Mouse (Mus musculus): ENCODE data around the gene Uqcc2. TPM values are rescaled to one million over a fixed set of nuclear protein-coding genes. Genes with fewer than 3 reads are reported as not detected.

Uqcc2 gene
- polyA plus RNA-seq, 1 experiment: 1,028 TPM

DNA sequence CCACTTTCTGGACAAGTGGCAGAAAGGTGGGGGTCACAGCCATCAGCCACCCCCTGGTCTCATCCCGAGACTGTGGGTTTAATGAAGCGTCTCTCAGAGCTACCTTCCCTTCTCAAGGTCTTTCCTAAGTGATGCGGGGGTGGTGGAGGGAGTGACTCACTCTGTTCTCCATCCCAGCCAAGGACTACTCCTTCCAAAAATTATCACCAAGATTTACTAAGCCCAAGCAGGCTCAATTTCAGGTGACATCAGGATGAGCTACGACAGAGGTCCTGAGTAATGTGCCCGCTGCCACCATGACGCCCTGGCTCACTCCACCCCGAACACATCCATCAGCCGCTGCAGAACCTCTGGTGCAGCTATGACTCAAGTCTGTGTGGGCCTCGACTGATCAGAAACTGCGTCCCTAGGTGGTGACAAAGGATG lies 2.5 kb downstream of the Uqcc2 start:
- no peak overlapping the region for H3K4me3 ChIP-seq (ENCODE audit: control insufficient read depth, low read depth, low read length)
- H3K4me1 ChIP-seq (ENCODE audit: control insufficient read depth, insufficient read depth, low read length): peaks cover 18% of the 10 kb centered on the region
- no peak overlapping the region for H3K27ac ChIP-seq (ENCODE audit: control insufficient read depth, insufficient read depth, low read depth, low read length)
- H3K27me3 ChIP-seq (ENCODE audit: control insufficient read depth, insufficient read depth, low read length): no peaks in the 10 kb centered on the region
- no peaks in the 10 kb centered on the region for H3K36me3 ChIP-seq (ENCODE audit: control insufficient read depth, insufficient read depth, low read length)
- no peak for TF ChIP-seq CTCF (IDR thresholded peaks at IDR 0.05; ENCODE audit: control insufficient read depth, insufficient read depth, insufficient replicate concordance, low read depth, low read length)
- no peak for TF ChIP-seq POLR2A (IDR thresholded peaks at IDR 0.05; ENCODE audit: control insufficient read depth, low read depth, low read length)

- no peak overlapping the region for H3K27ac ChIP-seq (ENCODE audit: control insufficient read depth, insufficient read depth, low read depth, low read length)
- no peaks in the 10 kb centered on the region for H3K27me3 ChIP-seq (ENCODE audit: control insufficient read depth, insufficient read depth, low read length)
- H3K4me1 ChIP-seq (ENCODE audit: control insufficient read depth, insufficient read depth, low read length): peaks cover 18% of the 10 kb centered on the region
- TF ChIP-seq CTCF (IDR thresholded peaks at IDR 0.05; ENCODE audit: control insufficient read depth, insufficient read depth, insufficient replicate concordance, low read depth, low read length): no peak
- no peak for TF ChIP-seq POLR2A (IDR thresholded peaks at IDR 0.05; ENCODE audit: control insufficient read depth, low read depth, low read length)
- no peaks in the 10 kb centered on the region for H3K36me3 ChIP-seq (ENCODE audit: control insufficient read depth, insufficient read depth, low read length)
- H3K4me3 ChIP-seq (ENCODE audit: control insufficient read depth, low read depth, low read length): no peak overlapping the region
Observed at GRCm38 (mm10) chr17:27130246-27130645, 3.5 kb downstream of the Uqcc2 start.

- Histone ChIP-seq H3K4me1 (ENCODE audit: control insufficient read depth, insufficient read depth, low read length) (peaks cover 14% of the 10 kb centered on the region), H3K4me3 (ENCODE audit: control insufficient read depth, low read depth, low read length) (no peak overlapping the region), H3K27me3 (ENCODE audit: control insufficient read depth, insufficient read depth, low read length) (no peaks in the 10 kb centered on the region), H3K36me3 (ENCODE audit: control insufficient read depth, insufficient read depth, low read length) (no peaks in the 10 kb centered on the region), H3K27ac (ENCODE audit: control insufficient read depth, insufficient read depth, low read depth, low read length) (no peak overlapping the region)
- TF ChIP-seq POLR2A (IDR thresholded peaks at IDR 0.05; ENCODE audit: control insufficient read depth, low read depth, low read length) (no peak), CTCF (IDR thresholded peaks at IDR 0.05; ENCODE audit: control insufficient read depth, insufficient read depth, insufficient replicate concordance, low read depth, low read length) (no peak)
Observed at GRCm38 (mm10) chr17:27129819-27130218, 3.9 kb downstream of the Uqcc2 start.

GRCm38 (mm10) chr17:27129291-27129690 lies 4.4 kb downstream of the Uqcc2 start:
- Histone ChIP-seq H3K4me3 (ENCODE audit: control insufficient read depth, low read depth, low read length) (no peak overlapping the region), H3K36me3 (ENCODE audit: control insufficient read depth, insufficient read depth, low read length) (no peaks in the 10 kb centered on the region), H3K4me1 (ENCODE audit: control insufficient read depth, insufficient read depth, low read length) (peaks cover 12% of the 10 kb centered on the region), H3K27me3 (ENCODE audit: control insufficient read depth, insufficient read depth, low read length) (no peaks in the 10 kb centered on the region), H3K27ac (ENCODE audit: control insufficient read depth, insufficient read depth, low read depth, low read length) (no peak overlapping the region)
- TF ChIP-seq POLR2A (IDR thresholded peaks at IDR 0.05; ENCODE audit: control insufficient read depth, low read depth, low read length): no peak
- TF ChIP-seq CTCF (IDR thresholded peaks at IDR 0.05; ENCODE audit: control insufficient read depth, insufficient read depth, insufficient replicate concordance, low read depth, low read length): no peak

GRCm38 (mm10) chr17:27128189-27128588 lies 5.5 kb downstream of the Uqcc2 start:
- peaks cover 12% of the 10 kb centered on the region for H3K4me1 ChIP-seq (ENCODE audit: control insufficient read depth, insufficient read depth, low read length)
- H3K36me3 ChIP-seq (ENCODE audit: control insufficient read depth, insufficient read depth, low read length): no peaks in the 10 kb centered on the region
- H3K27me3 ChIP-seq (ENCODE audit: control insufficient read depth, insufficient read depth, low read length): no peaks in the 10 kb centered on the region
- no peak overlapping the region for H3K4me3 ChIP-seq (ENCODE audit: control insufficient read depth, low read depth, low read length)
- TF ChIP-seq CTCF (IDR thresholded peaks at IDR 0.05; ENCODE audit: control insufficient read depth, insufficient read depth, insufficient replicate concordance, low read depth, low read length): no peak
- TF ChIP-seq POLR2A (IDR thresholded peaks at IDR 0.05; ENCODE audit: control insufficient read depth, low read depth, low read length): no peak
- H3K27ac ChIP-seq (ENCODE audit: control insufficient read depth, insufficient read depth, low read depth, low read length): no peak overlapping the region

GRCm38 (mm10) chr17:27126974-27127373 lies 6.7 kb downstream of the Uqcc2 start:
- Histone ChIP-seq H3K4me1 (ENCODE audit: control insufficient read depth, insufficient read depth, low read length) (peaks cover 10% of the 10 kb centered on the region), H3K27ac (ENCODE audit: control insufficient read depth, insufficient read depth, low read depth, low read length) (no peak overlapping the region), H3K36me3 (ENCODE audit: control insufficient read depth, insufficient read depth, low read length) (no peaks in the 10 kb centered on the region), H3K4me3 (ENCODE audit: control insufficient read depth, low read depth, low read length) (no peak overlapping the region), H3K27me3 (ENCODE audit: control insufficient read depth, insufficient read depth, low read length) (no peaks in the 10 kb centered on the region)
- TF ChIP-seq POLR2A (IDR thresholded peaks at IDR 0.05; ENCODE audit: control insufficient read depth, low read depth, low read length): no peak
- no peak for TF ChIP-seq CTCF (IDR thresholded peaks at IDR 0.05; ENCODE audit: control insufficient read depth, insufficient read depth, insufficient replicate concordance, low read depth, low read length)

DNA sequence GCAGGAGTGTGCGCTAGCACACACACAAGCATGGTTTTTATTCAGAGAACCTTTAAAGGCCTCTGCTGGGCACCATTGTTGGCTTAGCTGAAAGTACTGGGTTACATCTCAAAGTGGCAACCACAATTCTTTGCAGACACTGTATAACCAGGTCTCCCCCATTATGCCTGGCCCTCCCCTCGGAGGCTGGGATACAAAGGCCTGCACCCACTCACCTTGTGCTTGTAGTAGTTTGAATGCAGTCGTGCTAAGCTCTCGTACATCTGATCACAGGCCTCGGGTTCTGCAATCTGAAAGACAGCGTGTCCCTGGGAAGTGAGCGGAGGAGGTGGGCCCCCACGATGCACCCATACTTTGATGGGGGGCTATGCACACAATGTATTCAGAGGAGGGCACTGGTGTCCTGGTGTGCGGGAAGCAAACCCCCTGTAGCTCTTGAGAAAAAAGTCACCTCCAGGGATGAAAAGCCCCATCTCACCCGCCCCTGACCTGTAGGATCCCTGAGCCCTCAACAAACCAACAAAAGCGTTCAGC lies 8.0 kb downstream of the Uqcc2 start:
- Histone ChIP-seq H3K4me1 (ENCODE audit: control insufficient read depth, insufficient read depth, low read length) (peaks cover 6% of the 10 kb centered on the region), H3K27ac (ENCODE audit: control insufficient read depth, insufficient read depth, low read depth, low read length) (no peak overlapping the region), H3K27me3 (ENCODE audit: control insufficient read depth, insufficient read depth, low read length) (no peaks in the 10 kb centered on the region), H3K36me3 (ENCODE audit: control insufficient read depth, insufficient read depth, low read length) (no peaks in the 10 kb centered on the region), H3K4me3 (ENCODE audit: control insufficient read depth, low read depth, low read length) (no peak overlapping the region)
- no peak for TF ChIP-seq CTCF (IDR thresholded peaks at IDR 0.05; ENCODE audit: control insufficient read depth, insufficient read depth, insufficient replicate concordance, low read depth, low read length)
- no peak for TF ChIP-seq POLR2A (IDR thresholded peaks at IDR 0.05; ENCODE audit: control insufficient read depth, low read depth, low read length)
